Mouse (Mus musculus): Measurements from ENCODE around the gene Ncf1. TPM values are rescaled to one million over a fixed set of nuclear protein-coding genes. Genes with fewer than 3 reads are reported as not detected.

Gene Ncf1
- polyA plus RNA-seq, 1 experiment from 2014 or later: 26.0 TPM

- no peaks in the 10 kb centered on the region for H3K9me3 ChIP-seq (ENCODE audit: low read length)
- no peaks in the 10 kb centered on the region for H3K27me3 ChIP-seq (ENCODE audit: insufficient read depth, low read length)
- H3K4me2 ChIP-seq (ENCODE audit: low read depth, low read length): no peak overlapping the region
- no peak for ATAC-seq
- 96% methylated on average over 3 of the region's 3 CpGs for WGBS (ENCODE audit: insufficient replicate concordance)
- H3K9ac ChIP-seq (replicated peaks): no peak overlapping the region
- H3K27ac ChIP-seq (ENCODE audit: low read depth): no peak overlapping the region
- DNase-seq: no peak
- peaks cover 85% of the 10 kb centered on the region for H3K36me3 ChIP-seq (replicated peaks; ENCODE audit: insufficient read depth, low read length)
- H3K4me1 ChIP-seq (ENCODE audit: insufficient read depth): no peaks in the 10 kb centered on the region
- H3K4me3 ChIP-seq (ENCODE audit: low read depth, low read length): no peak overlapping the region
- no peak for TF ChIP-seq CTCF (IDR thresholded peaks at IDR 0.05; ENCODE audit: low read depth)
Measured at GRCm38 (mm10) chr5:134250601-134251000, 21.2 kb upstream of the Ncf1 start.

- Histone ChIP-seq H3K36me3 (replicated peaks; ENCODE audit: insufficient read depth, low read length) (peaks cover 85% of the 10 kb centered on the region), H3K9me3 (ENCODE audit: low read length) (no peaks in the 10 kb centered on the region), H3K9ac (replicated peaks) (no peak overlapping the region), H3K4me1 (ENCODE audit: insufficient read depth) (no peaks in the 10 kb centered on the region), H3K4me3 (ENCODE audit: low read depth, low read length) (no peak overlapping the region), H3K27ac (ENCODE audit: low read depth) (no peak overlapping the region), H3K27me3 (ENCODE audit: insufficient read depth, low read length) (no peaks in the 10 kb centered on the region), H3K4me2 (ENCODE audit: low read depth, low read length) (no peak overlapping the region)
- no peak for ATAC-seq
- TF ChIP-seq EP300 (IDR thresholded peaks at IDR 0.05; ENCODE audit: low read depth) (no peak), CTCF (IDR thresholded peaks at IDR 0.05; ENCODE audit: low read depth) (no peak)
- WGBS (ENCODE audit: insufficient replicate concordance): 89% methylated on average over 8 of the region's 8 CpGs
- DNase-seq: no peak
Measured at GRCm38 (mm10) chr5:134249245-134249649, 19.8 kb upstream of the Ncf1 start.

- no peak overlapping the region for H3K27ac ChIP-seq (ENCODE audit: low read depth)
- TF ChIP-seq CTCF (IDR thresholded peaks at IDR 0.05; ENCODE audit: low read depth) (no peak), EP300 (IDR thresholded peaks at IDR 0.05; ENCODE audit: low read depth) (no peak)
- H3K27me3 ChIP-seq (ENCODE audit: insufficient read depth, low read length): no peaks in the 10 kb centered on the region
- no peak overlapping the region for H3K4me3 ChIP-seq (ENCODE audit: low read depth, low read length)
- no peaks in the 10 kb centered on the region for H3K4me1 ChIP-seq (ENCODE audit: insufficient read depth)
- H3K9ac ChIP-seq (replicated peaks): no peak overlapping the region
- H3K9me3 ChIP-seq (ENCODE audit: low read length): no peaks in the 10 kb centered on the region
- ATAC-seq (no peak), DNase-seq (no peak)
- 89% methylated on average over 14 of the region's 14 CpGs for WGBS (ENCODE audit: insufficient replicate concordance)
- peaks cover 88% of the 10 kb centered on the region for H3K36me3 ChIP-seq (replicated peaks; ENCODE audit: insufficient read depth, low read length)
- H3K4me2 ChIP-seq (ENCODE audit: low read depth, low read length): no peak overlapping the region
Measured at GRCm38 (mm10) chr5:134248608-134249244, 19.3 kb upstream of the Ncf1 start.

GRCm38 (mm10) chr5:134246146-134246545 lies 16.7 kb upstream of the Ncf1 start:
- ATAC-seq: no peak
- H3K4me1 ChIP-seq (ENCODE audit: insufficient read depth): no peaks in the 10 kb centered on the region
- no peak overlapping the region for H3K4me2 ChIP-seq (ENCODE audit: low read depth, low read length)
- no peaks in the 10 kb centered on the region for H3K27me3 ChIP-seq (ENCODE audit: insufficient read depth, low read length)
- H3K9me3 ChIP-seq (ENCODE audit: low read length): no peaks in the 10 kb centered on the region
- H3K36me3 ChIP-seq (replicated peaks; ENCODE audit: insufficient read depth, low read length): peaks cover 91% of the 10 kb centered on the region
- no peak overlapping the region for H3K9ac ChIP-seq (replicated peaks)
- H3K4me3 ChIP-seq (ENCODE audit: low read depth, low read length): no peak overlapping the region
- TF ChIP-seq EP300 (IDR thresholded peaks at IDR 0.05; ENCODE audit: low read depth): no peak
- TF ChIP-seq CTCF (IDR thresholded peaks at IDR 0.05; ENCODE audit: low read depth): no peak
- DNase-seq: no peak
- no peak overlapping the region for H3K27ac ChIP-seq (ENCODE audit: low read depth)
- 81% methylated on average over 5 of the region's 5 CpGs for WGBS (ENCODE audit: insufficient replicate concordance)

- Histone ChIP-seq H3K27me3 (ENCODE audit: insufficient read depth, low read length) (no peaks in the 10 kb centered on the region), H3K4me2 (ENCODE audit: low read depth, low read length) (no peak overlapping the region), H3K4me1 (ENCODE audit: insufficient read depth) (no peaks in the 10 kb centered on the region), H3K27ac (ENCODE audit: low read depth) (no peak overlapping the region), H3K9me3 (ENCODE audit: low read length) (no peaks in the 10 kb centered on the region), H3K9ac (replicated peaks) (no peak overlapping the region), H3K36me3 (replicated peaks; ENCODE audit: insufficient read depth, low read length) (peaks cover 98% of the 10 kb centered on the region), H3K4me3 (ENCODE audit: low read depth, low read length) (no peak overlapping the region)
- DNase-seq (no peak), ATAC-seq (no peak)
- TF ChIP-seq EP300 (IDR thresholded peaks at IDR 0.05; ENCODE audit: low read depth): no peak
- 85% methylated on average over 5 of the region's 5 CpGs for WGBS (ENCODE audit: insufficient replicate concordance)
Measured at GRCm38 (mm10) chr5:134244890-134245289, 15.5 kb upstream of the Ncf1 start.

- Histone ChIP-seq H3K4me1 (ENCODE audit: insufficient read depth) (no peaks in the 10 kb centered on the region), H3K27ac (ENCODE audit: low read depth) (no peak overlapping the region)
- no peak for ATAC-seq
Measured at GRCm38 (mm10) chr5:134243661-134244436, 14.4 kb upstream of the Ncf1 start.

More at GRCm38 (mm10) chr5:134243661-134244436, 14.4 kb upstream of the Ncf1 start:
- TF ChIP-seq CTCF (IDR thresholded peaks at IDR 0.05; ENCODE audit: low read depth) (no peak), EP300 (IDR thresholded peaks at IDR 0.05; ENCODE audit: low read depth) (no peak)
- 86% methylated on average over 26 of the region's 26 CpGs for WGBS (ENCODE audit: insufficient replicate concordance)
- no peaks in the 10 kb centered on the region for H3K27me3 ChIP-seq (ENCODE audit: insufficient read depth, low read length)
- H3K9ac ChIP-seq (replicated peaks): no peak overlapping the region
- H3K4me3 ChIP-seq (ENCODE audit: low read depth, low read length): no peak overlapping the region
- peaks cover 98% of the 10 kb centered on the region for H3K36me3 ChIP-seq (replicated peaks; ENCODE audit: insufficient read depth, low read length)
- no peak for DNase-seq
- no peaks in the 10 kb centered on the region for H3K9me3 ChIP-seq (ENCODE audit: low read length)
- H3K4me2 ChIP-seq (ENCODE audit: low read depth, low read length): no peak overlapping the region

Data from liver, postnatal 0 days (tissue).